Mouse (Mus musculus) activated CD4-positive, CD25-positive, alpha-beta regulatory T cell, adult 9 weeks (primary cell): ENCODE measurements around the gene Dpep2nb. TPM values are rescaled to one million over a fixed set of nuclear protein-coding genes. Genes with fewer than 3 reads are reported as not detected.

Experiments
- polyA plus RNA-seq: library from polyadenylated mRNA; unstranded; fragments of 100-300 nt; shearing (Covaris generic); gene quantifications from one replicate; pipeline ENCODE4 v1.2.1, GENCODE M21; 2017

The Dpep2nb gene
- not detected for polyA plus RNA-seq

DNA sequence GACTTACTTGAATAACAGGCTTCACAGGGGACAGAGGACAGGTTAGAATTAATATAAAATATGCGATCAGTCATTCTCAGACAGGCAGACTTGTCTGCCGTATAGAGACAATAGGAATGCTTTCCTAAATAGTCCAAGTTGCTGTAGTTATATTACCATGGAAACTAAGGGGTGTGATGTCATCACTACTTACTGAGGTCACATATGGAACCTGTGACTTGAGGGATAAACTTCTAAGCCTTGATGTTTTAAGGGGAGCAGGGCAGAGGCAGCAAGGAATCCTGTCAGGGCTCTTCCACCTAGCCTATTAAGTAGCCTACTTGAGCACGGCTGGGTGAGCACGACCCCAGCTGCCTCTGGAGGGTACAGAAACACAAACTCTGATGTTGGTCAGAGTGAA lies at the start of gene Dpep2nb:
Gene Dpep2nb (minus strand): TSS at position 101 of the 400 bp plus-strand sequence.

GRCm38 (mm10) chr8:106011643-106011986 lies 5.8 kb upstream of the Dpep2nb start, which contains the start of gene Ddx28:
TSS of gene Ddx28 (minus strand) at chr8:106011882.

GRCm38 (mm10) chr8:105990856-105991387 lies 14.9 kb downstream of the Dpep2nb start, which contains the start of gene Dus2:
TSS of gene Dus2 (plus strand) at chr8:105991337.

GRCm38 (mm10) chr8:105979325-105979724 lies 26.4 kb downstream of the Dpep2nb start, which contains the start of gene Dpep3:
TSS of gene Dpep3 (minus strand) at chr8:105979429.

GRCm38 (mm10) chr8:105965905-105966341 lies 39.9 kb downstream of the Dpep2nb start, which contains the start of gene Slc12a4:
TSS of gene Slc12a4 (minus strand) at chr8:105966097.

Other genes starting within 250 kb of the Dpep2nb start
- gene Gfod2, start 247.3 kb downstream of the Dpep2nb start, polyA plus RNA-seq: 4.7 TPM
- 31.2 TPM for gene Ranbp10, start 178.6 kb downstream of the Dpep2nb start, polyA plus RNA-seq
- gene Tsnaxip1, start 178.2 kb downstream of the Dpep2nb start, polyA plus RNA-seq: 0.13 TPM
- 17.1 TPM for gene Cenpt, start 152.7 kb downstream of the Dpep2nb start, polyA plus RNA-seq
- gene Thap11, start 150.8 kb downstream of the Dpep2nb start, polyA plus RNA-seq: 11.7 TPM
- 7.7 TPM for gene Nutf2, start 145.4 kb downstream of the Dpep2nb start, polyA plus RNA-seq
- 98.0 TPM for gene Edc4, start 125.1 kb downstream of the Dpep2nb start, polyA plus RNA-seq
- gene Nrn1l, start 112.4 kb downstream of the Dpep2nb start, polyA plus RNA-seq: 2.5 TPM
- gene Pskh1, start 105.5 kb downstream of the Dpep2nb start, polyA plus RNA-seq: 29.3 TPM
- 3.4 TPM for gene Ctrl, start 72.1 kb downstream of the Dpep2nb start, polyA plus RNA-seq
- gene Psmb10, start 67.5 kb downstream of the Dpep2nb start, polyA plus RNA-seq: 546 TPM
- 0.82 TPM for gene Lcat, start 62.6 kb downstream of the Dpep2nb start, polyA plus RNA-seq
- gene Slc12a4, start 39.9 kb downstream of the Dpep2nb start, polyA plus RNA-seq: 13.3 TPM
- gene Dpep3, start 26.5 kb downstream of the Dpep2nb start, polyA plus RNA-seq: not detected
- gene Dus2, start 14.6 kb downstream of the Dpep2nb start, polyA plus RNA-seq: 34.1 TPM
- gene Ddx28, start 5.9 kb upstream of the Dpep2nb start, polyA plus RNA-seq: 9.8 TPM
- 51.8 TPM for gene Nfatc3, start 52.9 kb upstream of the Dpep2nb start, polyA plus RNA-seq
- gene Esrp2, start 131.0 kb upstream of the Dpep2nb start, polyA plus RNA-seq: 2.9 TPM
- 14.3 TPM for gene Pla2g15, start 144.4 kb upstream of the Dpep2nb start, polyA plus RNA-seq
- gene Slc7a6, start 162.9 kb upstream of the Dpep2nb start, polyA plus RNA-seq: 43.4 TPM
- gene Slc7a6os, start 205.0 kb upstream of the Dpep2nb start, polyA plus RNA-seq: 43.9 TPM
- 36.5 TPM for gene Prmt7, start 205.0 kb upstream of the Dpep2nb start, polyA plus RNA-seq